Mouse (Mus musculus): ENCODE results near the gene Ccdc33. TPM values are rescaled to one million over a fixed set of nuclear protein-coding genes. Genes with fewer than 3 reads are reported as not detected.

The Ccdc33 gene
- total and polyA plus RNA-seq, 3 experiments: 1.3 TPM; not detected in 2

GRCm38 (mm10) chr9:58113279-58113884 is 5.2 kb downstream of the Ccdc33 start:
- no peak overlapping the region for H3K9ac ChIP-seq (ENCODE audit: low read depth, low read length)
- no peaks in the 10 kb centered on the region for H3K36me3 ChIP-seq (ENCODE audit: control insufficient read depth, insufficient read depth, low read length)
- no peak for TF ChIP-seq POLR2A (IDR thresholded peaks at IDR 0.05; ENCODE audit: insufficient read depth, low read depth, low read length)
- no peak for TF ChIP-seq CTCF (IDR thresholded peaks at IDR 0.05)
- H3K79me2 ChIP-seq (replicated peaks; ENCODE audit: control insufficient read depth, insufficient read depth, low read length): no peaks in the 10 kb centered on the region
- no peak for DNase-seq
- no peak overlapping the region for H3K4me3 ChIP-seq
- intact Hi-C loops (cut with DNase I): no loop called here
- H3K27ac ChIP-seq: no peak overlapping the region
- H3K27me3 ChIP-seq (ENCODE audit: control insufficient read depth, insufficient read depth, low read length): peaks cover 1% of the 10 kb centered on the region; the same call in 1 of the 2 replicates
- no peaks in the 10 kb centered on the region; the same call in 1 of the 2 replicates for H3K4me1 ChIP-seq (ENCODE audit: control insufficient read depth, insufficient read depth, low read length)
- 16% methylated on average over 22 of the region's 22 CpGs for WGBS

- intact Hi-C loops (cut with DNase I): no loop called here
- Histone ChIP-seq H3K9ac (ENCODE audit: low read depth, low read length) (no peak overlapping the region), H3K4me1 (ENCODE audit: control insufficient read depth, insufficient read depth, low read length) (no peaks in the 10 kb centered on the region; the same call in 1 of the 2 replicates), H3K79me2 (replicated peaks; ENCODE audit: control insufficient read depth, insufficient read depth, low read length) (no peaks in the 10 kb centered on the region), H3K27ac (no peak overlapping the region), H3K4me3 (no peak overlapping the region), H3K27me3 (ENCODE audit: control insufficient read depth, insufficient read depth, low read length) (peaks cover 1% of the 10 kb centered on the region; the same call in 1 of the 2 replicates), H3K36me3 (ENCODE audit: control insufficient read depth, insufficient read depth, low read length) (no peaks in the 10 kb centered on the region)
- TF ChIP-seq POLR2A (IDR thresholded peaks at IDR 0.05; ENCODE audit: insufficient read depth, low read depth, low read length): no peak
- no peak for DNase-seq
- 32% methylated on average over 6 of the region's 6 CpGs for WGBS
These were observed 5.8 kb downstream of the Ccdc33 start for GRCm38 (mm10) chr9:58112866-58113278.

- Histone ChIP-seq H3K27me3 (ENCODE audit: control insufficient read depth, insufficient read depth, low read length) (peaks cover 1% of the 10 kb centered on the region; the same call in 1 of the 2 replicates), H3K36me3 (ENCODE audit: control insufficient read depth, insufficient read depth, low read length) (no peaks in the 10 kb centered on the region), H3K27ac (no peak overlapping the region), H3K9ac (ENCODE audit: low read depth, low read length) (no peak overlapping the region), H3K4me1 (ENCODE audit: control insufficient read depth, insufficient read depth, low read length) (no peaks in the 10 kb centered on the region; the same call in 1 of the 2 replicates), H3K79me2 (replicated peaks; ENCODE audit: control insufficient read depth, insufficient read depth, low read length) (no peaks in the 10 kb centered on the region), H3K4me3 (no peak overlapping the region)
- DNase-seq: no peak
- no peak for TF ChIP-seq EP300 (IDR thresholded peaks at IDR 0.05; ENCODE audit: insufficient read depth, low read depth, low read length)
- no peak for TF ChIP-seq CTCF (IDR thresholded peaks at IDR 0.05)
- no peak for TF ChIP-seq POLR2A (IDR thresholded peaks at IDR 0.05; ENCODE audit: insufficient read depth, low read depth, low read length)
- intact Hi-C loops (cut with DNase I): no loop called here
- 54% methylated on average over 6 of the region's 6 CpGs for WGBS
These were observed 6.3 kb downstream of the Ccdc33 start for GRCm38 (mm10) chr9:58112321-58112751.

GRCm38 (mm10) chr9:58111431-58111830 is 7.2 kb downstream of the Ccdc33 start:
- TF ChIP-seq CTCF (IDR thresholded peaks at IDR 0.05) (no peak), POLR2A (IDR thresholded peaks at IDR 0.05; ENCODE audit: insufficient read depth, low read depth, low read length) (no peak), EP300 (IDR thresholded peaks at IDR 0.05; ENCODE audit: insufficient read depth, low read depth, low read length) (no peak)
- H3K36me3 ChIP-seq (ENCODE audit: control insufficient read depth, insufficient read depth, low read length): no peaks in the 10 kb centered on the region
- WGBS: 79% methylated on average over 6 of the region's 6 CpGs
- no peak overlapping the region for H3K27ac ChIP-seq
- H3K27me3 ChIP-seq (ENCODE audit: control insufficient read depth, insufficient read depth, low read length): peaks cover 1% of the 10 kb centered on the region; the same call in 1 of the 2 replicates
- no peak overlapping the region for H3K9ac ChIP-seq (ENCODE audit: low read depth, low read length)
- no peak overlapping the region for H3K4me3 ChIP-seq
- DNase-seq: no peak
- H3K79me2 ChIP-seq (replicated peaks; ENCODE audit: control insufficient read depth, insufficient read depth, low read length): no peaks in the 10 kb centered on the region
- intact Hi-C loops (cut with DNase I): no loop called here
- no peaks in the 10 kb centered on the region; the same call in 1 of the 2 replicates for H3K4me1 ChIP-seq (ENCODE audit: control insufficient read depth, insufficient read depth, low read length)

- Histone ChIP-seq H3K27me3 (ENCODE audit: control insufficient read depth, insufficient read depth, low read length) (peaks cover 1% of the 10 kb centered on the region; the same call in 1 of the 2 replicates), H3K79me2 (replicated peaks; ENCODE audit: control insufficient read depth, insufficient read depth, low read length) (no peaks in the 10 kb centered on the region), H3K4me1 (ENCODE audit: control insufficient read depth, insufficient read depth, low read length) (no peaks in the 10 kb centered on the region; the same call in 1 of the 2 replicates), H3K36me3 (ENCODE audit: control insufficient read depth, insufficient read depth, low read length) (no peaks in the 10 kb centered on the region), H3K4me3 (no peak overlapping the region), H3K9ac (ENCODE audit: low read depth, low read length) (no peak overlapping the region), H3K27ac (no peak overlapping the region)
- intact Hi-C loops (cut with DNase I): no loop called here
- DNase-seq: no peak
- TF ChIP-seq EP300 (IDR thresholded peaks at IDR 0.05; ENCODE audit: insufficient read depth, low read depth, low read length) (no peak), POLR2A (IDR thresholded peaks at IDR 0.05; ENCODE audit: insufficient read depth, low read depth, low read length) (no peak), CTCF (IDR thresholded peaks at IDR 0.05) (no peak)
- WGBS: 77% methylated on average over 5 of the region's 5 CpGs
These were observed 7.8 kb downstream of the Ccdc33 start for GRCm38 (mm10) chr9:58110787-58111186.

- no peak overlapping the region for H3K9ac ChIP-seq (ENCODE audit: low read depth, low read length)
- TF ChIP-seq EP300 (IDR thresholded peaks at IDR 0.05; ENCODE audit: insufficient read depth, low read depth, low read length) (no peak), CTCF (IDR thresholded peaks at IDR 0.05) (no peak)
- WGBS: 62% methylated on average over 5 of the region's 5 CpGs
- no peaks in the 10 kb centered on the region for H3K79me2 ChIP-seq (replicated peaks; ENCODE audit: control insufficient read depth, insufficient read depth, low read length)
- H3K4me1 ChIP-seq (ENCODE audit: control insufficient read depth, insufficient read depth, low read length): no peaks in the 10 kb centered on the region
- no peaks in the 10 kb centered on the region; the same call in 1 of the 2 replicates for H3K27me3 ChIP-seq (ENCODE audit: control insufficient read depth, insufficient read depth, low read length)
- DNase-seq: no peak
- intact Hi-C loops (cut with DNase I): no loop called here
- no peak overlapping the region for H3K27ac ChIP-seq
- no peaks in the 10 kb centered on the region for H3K36me3 ChIP-seq (ENCODE audit: control insufficient read depth, insufficient read depth, low read length)
- no peak overlapping the region for H3K4me3 ChIP-seq
These were observed 11.1 kb downstream of the Ccdc33 start for GRCm38 (mm10) chr9:58107494-58107893.

Data from heart, adult 2 months (tissue).